Mouse (Mus musculus) neural tube, embryonic 12.5 days (tissue): ENCODE measurements around the gene Rab28. TPM values are rescaled to one million over a fixed set of nuclear protein-coding genes. Genes with fewer than 3 reads are reported as not detected.

Experiments
- ATAC-seq: fragments of 200-750 bp; cut with Nextera tagmentation; 2 replicates; pipeline ENCODE4 v1.8.0; 2017; ENCODE audit warnings: low read depth, mild to moderate bottlenecking, moderate TSS enrichment, moderate library complexity; ENCODE audit not compliant: low FRiP score
- H3K27ac ChIP-seq: fragments of 300-500 bp; sonication (generic); 2 replicates; pipeline ENCODE4 v1.5.1; 2016
- H3K27me3 ChIP-seq: fragments of 300-500 bp; sonication (generic); replicated peaks from 2 replicates; pipeline ENCODE4 v1.6.1; 2016; ENCODE audit warnings: mild to moderate bottlenecking
- H3K36me3 ChIP-seq: fragments of 300-500 bp; sonication (generic); 2 replicates; pipeline ENCODE4 v1.6.1; 2016; ENCODE audit warnings: mild to moderate bottlenecking
- H3K4me1 ChIP-seq: fragments of 300-500 bp; sonication (generic); 2 replicates; pipeline ENCODE4 v1.6.1; 2016
- H3K4me2 ChIP-seq: fragments of 300-500 bp; sonication (generic); replicated peaks from 2 replicates; pipeline ENCODE4 v1.6.1; 2016; ENCODE audit warnings: mild to moderate bottlenecking
- H3K4me3 ChIP-seq: fragments of 300-500 bp; sonication (generic); 2 replicates; pipeline ENCODE4 v1.5.1; 2016
- H3K9ac ChIP-seq: fragments of 300-500 bp; sonication (generic); 2 replicates; pipeline ENCODE4 v1.6.1; 2016; ENCODE audit warnings: mild to moderate bottlenecking
- H3K9me3 ChIP-seq: fragments of 300-500 bp; sonication (generic); 2 replicates; pipeline ENCODE4 v1.6.1; 2016; ENCODE audit warnings: mild to moderate bottlenecking
- WGBS: fragments of 180-500 bp; shearing (Covaris S2); methylation state at CpG from one replicate; pipeline ENCODE4 v1.1.7; 2016; 5-methylcytosine and 5-hydroxymethylcytosine counted together
- polyA plus RNA-seq: library from polyadenylated mRNA; unstranded; fragments of >200 nt; fragmentation: Nextera tagmentation; extraction: Ambion mirVana; gene quantifications from 2 replicates; pipeline ENCODE4 v1.2.1, GENCODE M21; 2016

Gene Rab28
- polyA plus RNA-seq = 82.3 and 86.2 TPM in 2 replicates

DNA sequence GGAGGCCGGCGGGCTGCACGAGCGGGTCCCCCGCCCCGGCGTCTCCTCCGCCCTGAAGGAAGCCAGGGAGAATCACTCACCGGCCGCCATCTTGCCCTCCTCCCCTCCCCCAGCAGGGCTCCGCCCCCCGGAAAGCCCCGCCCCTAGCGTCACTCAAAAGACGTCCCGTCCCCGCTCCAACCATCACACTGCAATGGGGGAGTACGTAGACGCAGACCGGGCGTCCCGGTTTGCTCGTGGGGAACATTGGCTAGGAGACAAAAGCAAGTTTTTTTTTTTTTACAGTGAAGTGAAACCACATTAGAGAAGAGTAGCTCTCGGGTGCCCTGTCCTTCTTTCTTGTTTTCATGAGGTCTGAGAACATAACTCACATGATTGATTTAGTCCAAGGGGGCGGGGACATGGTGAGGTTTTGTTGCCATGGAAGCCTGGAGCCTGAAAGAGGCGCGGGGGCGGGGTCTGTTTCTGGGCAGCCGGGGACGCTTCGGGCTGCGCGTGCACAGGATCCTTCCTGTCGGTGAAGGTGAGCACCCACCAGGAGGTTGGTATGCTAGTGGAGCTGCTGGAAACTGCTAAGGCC is at the start of gene Rab28:
TSS of gene Rab28 (minus strand) at position 107 of the 580 bp plus-strand sequence.
- peak; percentile 96 for ATAC-seq
- no peaks in the 10 kb centered on the region for H3K36me3 ChIP-seq
- WGBS = 1% methylated on average over 34 of the region's 34 CpGs
- 0 out of 2 replicates have a peak, but pooled peaks cover 4% of the 10 kb centered on the region for H3K4me1 ChIP-seq
- peak within 1 kb of the TSS; percentile 74 for H3K27ac ChIP-seq
- H3K9ac ChIP-seq = peak within 1 kb of the TSS; percentile 93
- no peaks in the 10 kb centered on the region for H3K27me3 ChIP-seq
- H3K9me3 ChIP-seq = no peaks in the 10 kb centered on the region
- peak within 1 kb of the TSS; percentile 97 for H3K4me2 ChIP-seq
- H3K4me3 ChIP-seq = peak within 1 kb of the TSS; percentile 90

DNA sequence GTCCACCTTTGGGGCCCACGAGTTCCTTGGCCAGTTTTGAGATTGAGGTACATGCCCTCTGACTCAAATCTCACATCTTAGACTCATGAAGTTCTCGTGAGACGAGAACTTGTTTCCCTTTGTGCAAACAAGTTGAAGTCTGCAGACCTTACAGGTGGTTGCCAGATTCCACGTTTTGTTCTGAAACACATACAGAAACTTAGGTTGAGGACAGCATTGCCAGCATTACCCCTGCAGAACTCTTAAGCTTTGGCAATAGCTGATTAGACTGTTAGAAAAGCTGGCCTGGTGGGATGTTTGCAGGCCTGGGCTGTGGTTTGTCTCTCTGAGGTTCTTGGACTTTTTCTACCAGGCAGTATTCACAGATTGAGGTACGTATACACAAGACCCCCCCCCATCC is 49.4 kb upstream of the Rab28 start:
- no peaks in the 10 kb centered on the region for H3K36me3 ChIP-seq
- ATAC-seq = no peak
- H3K27ac ChIP-seq = no peak overlapping the region
- no peaks in the 10 kb centered on the region for H3K9me3 ChIP-seq
- peaks cover 95% of the 10 kb centered on the region for H3K27me3 ChIP-seq
- 0 out of 2 replicates have a peak, but pooled peaks cover 6% of the 10 kb centered on the region for H3K4me1 ChIP-seq
- H3K4me2 ChIP-seq = no peak overlapping the region
- H3K9ac ChIP-seq = no peak overlapping the region
- no peak overlapping the region for H3K4me3 ChIP-seq
- WGBS = 5% methylated on average over 5 of the region's 5 CpGs

DNA sequence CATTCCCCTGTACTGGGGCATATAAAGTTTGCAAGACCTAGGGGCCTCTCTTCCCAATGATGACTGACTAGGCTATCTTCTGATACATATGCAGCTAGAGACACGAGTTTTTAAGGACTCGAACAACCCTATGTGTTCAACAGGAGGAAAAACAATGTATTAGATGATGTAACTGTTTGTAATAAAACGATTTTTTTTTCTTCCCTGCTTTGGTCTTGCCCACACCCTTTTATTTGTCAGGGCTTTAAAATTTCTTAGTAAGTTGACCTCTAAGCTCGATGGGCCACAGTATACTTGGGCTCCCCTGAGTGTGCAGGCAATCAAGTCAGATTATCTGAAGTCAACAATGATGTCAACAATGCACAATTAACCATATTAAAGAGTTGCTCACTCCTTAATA is 48.4 kb upstream of the Rab28 start:
- Histone ChIP-seq H3K4me1 (0 out of 2 replicates have a peak, but pooled peaks cover under 1% of the 10 kb centered on the region), H3K4me3 (no peak overlapping the region), H3K36me3 (no peaks in the 10 kb centered on the region), H3K27me3 (peaks cover 95% of the 10 kb centered on the region), H3K4me2 (no peak overlapping the region), H3K9ac (no peak overlapping the region), H3K27ac (no peak overlapping the region), H3K9me3 (no peaks in the 10 kb centered on the region)
- WGBS = 2% methylated on average over 4 of the region's 4 CpGs
- no peak for ATAC-seq

DNA sequence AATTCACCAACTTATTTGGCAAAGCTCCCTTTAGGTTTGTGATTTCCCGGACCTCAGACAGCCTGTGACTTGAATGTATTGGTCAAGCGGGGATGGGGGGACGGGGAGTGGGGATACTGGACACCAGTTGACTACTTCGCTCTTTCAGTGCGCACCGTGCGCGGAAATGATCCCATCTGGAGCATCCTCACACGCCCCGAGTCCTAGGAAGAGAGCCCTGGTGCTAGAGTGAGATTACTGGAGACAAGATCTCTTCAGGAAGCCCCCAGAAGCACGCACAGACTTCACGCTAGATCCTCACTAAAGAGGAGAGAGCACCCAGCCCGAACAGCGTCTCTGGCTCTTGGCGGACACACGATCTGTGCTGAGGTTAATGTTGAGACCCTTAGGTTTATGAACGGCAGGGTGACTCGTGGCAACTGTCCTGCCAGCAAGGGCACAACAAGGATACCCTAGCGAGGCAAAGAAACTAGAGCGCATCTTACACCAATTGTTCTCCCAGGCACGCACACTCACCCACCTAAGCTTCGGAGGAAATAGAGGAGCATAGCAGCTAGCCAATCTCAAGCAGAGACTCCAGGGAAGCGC is 47.5 kb upstream of the Rab28 start:
- no peak overlapping the region for H3K4me2 ChIP-seq
- no peak for ATAC-seq
- no peaks in the 10 kb centered on the region for H3K4me1 ChIP-seq
- WGBS = 2% methylated on average over 23 of the region's 23 CpGs
- no peaks in the 10 kb centered on the region for H3K36me3 ChIP-seq
- H3K9me3 ChIP-seq = no peaks in the 10 kb centered on the region
- H3K4me3 ChIP-seq = no peak overlapping the region
- H3K27me3 ChIP-seq = peaks cover 96% of the 10 kb centered on the region
- H3K9ac ChIP-seq = no peak overlapping the region
- no peak overlapping the region for H3K27ac ChIP-seq

GRCm38 (mm10) chr5:41754836-41755235 is 46.9 kb upstream of the Rab28 start:
- no peak overlapping the region for H3K9ac ChIP-seq
- H3K27me3 ChIP-seq = peaks cover 96% of the 10 kb centered on the region
- no peak overlapping the region for H3K4me3 ChIP-seq
- no peaks in the 10 kb centered on the region for H3K4me1 ChIP-seq
- no peak overlapping the region; the same call in 1 of the 2 replicates for H3K4me2 ChIP-seq
- no peak for ATAC-seq
- H3K36me3 ChIP-seq = no peaks in the 10 kb centered on the region
- WGBS = under 1% methylated on average over 16 of the region's 16 CpGs
- H3K9me3 ChIP-seq = no peaks in the 10 kb centered on the region
- no peak overlapping the region for H3K27ac ChIP-seq

DNA sequence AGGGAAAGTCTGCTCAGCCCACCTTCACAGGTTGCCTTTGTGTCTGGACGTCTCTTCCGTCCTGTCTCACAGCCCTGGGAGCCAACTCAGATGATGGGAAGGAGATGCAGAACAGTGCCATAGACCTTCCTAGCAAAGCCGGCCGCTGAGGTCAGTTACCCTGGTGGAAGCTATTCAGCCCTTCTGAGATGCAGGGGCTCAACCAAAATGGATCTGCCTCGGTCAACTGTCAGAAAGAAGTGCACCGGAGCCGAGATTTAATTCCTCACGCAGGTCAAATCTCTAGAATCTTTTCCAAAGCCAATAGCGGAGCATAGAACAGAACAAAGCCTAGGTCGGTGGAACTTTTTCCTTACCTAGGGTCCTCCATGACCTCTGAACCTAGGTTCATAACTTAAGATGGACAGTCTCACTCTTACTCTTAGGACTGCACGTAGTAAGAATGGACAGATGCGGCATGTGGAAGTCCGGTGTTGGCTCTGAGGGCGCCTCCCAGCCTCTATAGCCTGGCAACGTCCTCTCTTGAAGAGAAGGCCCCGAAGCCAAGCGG is 46.3 kb upstream of the Rab28 start:
- H3K4me1 ChIP-seq = no peaks in the 10 kb centered on the region
- no peak overlapping the region; the same call in 1 of the 2 replicates for H3K4me2 ChIP-seq
- ATAC-seq = no peak
- H3K4me3 ChIP-seq = no peak overlapping the region
- H3K27ac ChIP-seq = no peak overlapping the region
- under 1% methylated on average over 17 of the region's 17 CpGs for WGBS
- H3K9me3 ChIP-seq = no peaks in the 10 kb centered on the region
- H3K36me3 ChIP-seq = no peaks in the 10 kb centered on the region
- no peak overlapping the region for H3K9ac ChIP-seq
- peaks cover 97% of the 10 kb centered on the region for H3K27me3 ChIP-seq

DNA sequence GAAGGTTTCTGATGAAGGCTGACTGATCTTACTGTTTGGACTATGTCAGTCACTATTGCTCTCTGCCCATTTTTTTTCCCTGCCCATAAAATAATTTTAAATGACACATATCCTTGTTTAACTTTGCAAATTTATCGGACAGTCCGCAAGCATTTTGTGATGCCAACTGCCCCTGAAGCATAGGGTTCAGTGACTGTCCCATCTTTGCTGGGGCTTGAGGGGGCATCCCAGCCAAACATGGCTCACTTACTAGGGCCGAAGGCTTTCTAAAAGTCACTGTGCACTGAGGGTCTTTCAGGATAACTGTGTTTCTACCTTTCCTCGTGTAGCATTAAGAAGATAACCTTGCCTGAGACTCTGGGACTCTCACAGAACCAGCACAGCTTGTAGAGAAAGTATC is 44.8 kb upstream of the Rab28 start:
- no peak for ATAC-seq
- 15% methylated on average over 4 of the region's 4 CpGs for WGBS

GRCm38 (mm10) chr5:41744898-41745780 is 37.2 kb upstream of the Rab28 start:
- no peaks in the 10 kb centered on the region for H3K9me3 ChIP-seq
- no peak overlapping the region for H3K27ac ChIP-seq
- H3K27me3 ChIP-seq = peaks cover 69% of the 10 kb centered on the region
- H3K4me2 ChIP-seq = no peak overlapping the region
- H3K4me3 ChIP-seq = no peak overlapping the region
- ATAC-seq = peak; percentile 46
- no peaks in the 10 kb centered on the region for H3K36me3 ChIP-seq
- H3K4me1 ChIP-seq = no peaks in the 10 kb centered on the region
- 3% methylated on average over 12 of the region's 15 CpGs for WGBS
- H3K9ac ChIP-seq = no peak overlapping the region

More for the DNA sequence above, 44.8 kb upstream of the Rab28 start:
- H3K4me2 ChIP-seq = no peak overlapping the region
- no peak overlapping the region for H3K27ac ChIP-seq
- no peaks in the 10 kb centered on the region for H3K9me3 ChIP-seq
- H3K4me1 ChIP-seq = no peaks in the 10 kb centered on the region
- no peak overlapping the region for H3K9ac ChIP-seq
- no peaks in the 10 kb centered on the region for H3K36me3 ChIP-seq
- peaks cover 97% of the 10 kb centered on the region for H3K27me3 ChIP-seq
- H3K4me3 ChIP-seq = no peak overlapping the region

GRCm38 (mm10) chr5:41744234-41744633 is 36.3 kb upstream of the Rab28 start:
- Histone ChIP-seq H3K4me3 (no peak overlapping the region), H3K4me2 (no peak overlapping the region), H3K9me3 (no peaks in the 10 kb centered on the region), H3K4me1 (no peaks in the 10 kb centered on the region), H3K27ac (no peak overlapping the region), H3K36me3 (no peaks in the 10 kb centered on the region), H3K9ac (no peak overlapping the region), H3K27me3 (peaks cover 60% of the 10 kb centered on the region)
- ATAC-seq = no peak
- WGBS = 11% methylated on average over 7 of the region's 7 CpGs

DNA sequence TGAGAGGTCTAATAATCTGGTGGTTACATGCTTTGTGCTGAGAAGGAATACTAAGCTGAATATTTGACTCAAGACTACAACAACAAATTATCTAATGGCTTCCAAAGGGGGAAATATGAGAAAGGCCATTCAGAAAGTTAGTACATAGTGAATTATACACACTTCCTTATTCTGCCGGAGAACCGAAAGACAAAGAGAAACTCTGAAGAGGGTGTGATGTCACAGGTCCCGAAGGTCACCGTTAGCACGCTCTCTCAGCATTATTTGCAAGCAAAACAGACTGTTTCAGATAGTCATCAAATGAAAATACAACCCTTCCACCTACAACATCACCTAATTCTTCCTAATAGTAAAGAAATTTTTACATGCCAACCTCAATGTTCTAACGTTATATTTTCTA is 30.9 kb upstream of the Rab28 start:
- WGBS = 53% methylated on average over 6 of the region's 6 CpGs
- ATAC-seq = no peak
- H3K27ac ChIP-seq = no peak overlapping the region

DNA sequence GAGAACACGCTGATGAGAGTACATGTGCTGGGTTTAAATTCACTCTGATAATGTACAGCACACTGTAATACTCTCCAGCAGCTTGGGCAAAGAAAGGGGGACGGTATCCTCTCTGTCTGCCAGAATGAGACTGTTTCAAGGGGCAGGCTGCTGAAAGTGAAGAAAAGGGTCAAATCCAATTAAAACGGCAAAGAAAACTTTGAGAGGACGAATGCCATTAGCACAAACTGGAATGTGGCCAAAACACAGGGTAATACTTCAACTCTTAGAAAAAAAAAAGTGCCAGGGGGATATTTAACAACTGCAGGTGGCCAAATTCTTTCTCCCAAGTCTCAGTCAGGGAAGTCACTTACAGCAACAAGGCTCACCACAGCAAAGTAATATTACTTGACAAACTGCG is 29.1 kb upstream of the Rab28 start:
- Histone ChIP-seq H3K9ac (no peak overlapping the region), H3K4me2 (no peak overlapping the region), H3K4me1 (no peaks in the 10 kb centered on the region), H3K4me3 (no peak overlapping the region), H3K27ac (no peak overlapping the region), H3K27me3 (no peaks in the 10 kb centered on the region), H3K9me3 (no peaks in the 10 kb centered on the region), H3K36me3 (no peaks in the 10 kb centered on the region)
- no peak for ATAC-seq
- 59% methylated on average over 5 of the region's 5 CpGs for WGBS

More for the DNA sequence above, 30.9 kb upstream of the Rab28 start:
- Histone ChIP-seq H3K4me2 (no peak overlapping the region), H3K4me1 (no peaks in the 10 kb centered on the region), H3K36me3 (no peaks in the 10 kb centered on the region), H3K9me3 (no peaks in the 10 kb centered on the region), H3K4me3 (no peak overlapping the region), H3K27me3 (peaks cover 6% of the 10 kb centered on the region), H3K9ac (no peak overlapping the region)

DNA sequence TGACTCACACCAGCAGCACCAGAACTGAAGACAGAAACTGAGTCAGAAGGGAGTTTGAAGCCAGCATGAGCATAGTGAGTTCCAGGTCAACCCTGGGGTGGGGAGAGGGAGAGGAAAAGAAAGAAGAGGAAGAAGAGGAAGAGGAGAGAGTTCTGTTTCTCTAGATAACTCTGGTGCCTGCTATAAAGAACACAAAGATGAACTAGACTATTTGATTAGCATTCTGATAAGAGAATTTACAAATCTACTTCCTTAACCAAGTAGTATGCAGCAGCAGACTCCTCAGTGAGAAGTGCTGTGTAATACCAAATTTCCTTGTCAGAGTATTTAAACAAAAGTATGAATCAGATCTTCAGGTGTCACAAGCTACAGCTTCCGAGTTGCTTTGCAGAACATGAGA is 19.1 kb upstream of the Rab28 start:
- no peaks in the 10 kb centered on the region for H3K36me3 ChIP-seq
- no peaks in the 10 kb centered on the region for H3K4me1 ChIP-seq
- no peaks in the 10 kb centered on the region for H3K27me3 ChIP-seq
- ATAC-seq = no peak
- no peak overlapping the region for H3K4me3 ChIP-seq
- no peak overlapping the region for H3K27ac ChIP-seq
- H3K9me3 ChIP-seq = no peaks in the 10 kb centered on the region
- no peak overlapping the region for H3K9ac ChIP-seq
- WGBS = 85% methylated on average over 1 of the region's 1 CpGs
- H3K4me2 ChIP-seq = no peak overlapping the region
